Mouse (Mus musculus) hindbrain, embryonic 10.5 days (tissue): ENCODE results near the gene Zscan29. TPM values are rescaled to one million over a fixed set of nuclear protein-coding genes. Genes with fewer than 3 reads are reported as not detected.
"Not testable (repeated sequence)": the region's sequence is repeated elsewhere in the genome, so short reads cannot be mapped to it uniquely, and the experiment has no call there.

Source experiments
- DNase-seq: peaks from one replicate; pipeline ENCODE4 v3.0.0-alpha.2; 2017; ENCODE audit warnings: low spot score
- H3K27ac ChIP-seq: fragments of 300-500 bp; sonication (generic); 2 replicates; pipeline ENCODE4 v1.5.1; 2016; ENCODE audit warnings: mild to moderate bottlenecking, moderate library complexity
- H3K27me3 ChIP-seq: fragments of 300-500 bp; sonication (generic); 2 replicates; pipeline ENCODE4 v1.6.1; 2016; ENCODE audit warnings: mild to moderate bottlenecking; ENCODE audit not compliant: poor library complexity, insufficient read depth, severe bottlenecking
- H3K36me3 ChIP-seq: fragments of 300-500 bp; sonication (generic); 2 replicates; pipeline ENCODE4 v1.6.1; 2016; ENCODE audit warnings: mild to moderate bottlenecking, moderate library complexity
- H3K4me1 ChIP-seq: fragments of 300-500 bp; sonication (generic); replicated peaks from 2 replicates; pipeline ENCODE4 v1.6.1; 2016; ENCODE audit warnings: mild to moderate bottlenecking
- H3K4me3 ChIP-seq: fragments of 300-500 bp; sonication (generic); 2 replicates; pipeline ENCODE4 v1.5.1; 2016; ENCODE audit warnings: mild to moderate bottlenecking, moderate library complexity
- H3K9me3 ChIP-seq: fragments of 300-500 bp; sonication (generic); 2 replicates; pipeline ENCODE4 v1.6.1; 2016; ENCODE audit warnings: mild to moderate bottlenecking, moderate library complexity
- WGBS: fragments of 180-500 bp; shearing (Covaris S2); methylation state at CpG from one replicate; pipeline ENCODE4 v1.1.7; 2016; 5-methylcytosine and 5-hydroxymethylcytosine counted together
- polyA plus RNA-seq: library from polyadenylated mRNA; unstranded; fragments of >200 nt; fragmentation: Nextera tagmentation; extraction: Ambion mirVana; gene quantifications from 2 replicates; pipeline ENCODE4 v1.2.1, GENCODE M21; 2016

Gene Zscan29
- polyA plus RNA-seq, 1 experiment from 2014 or later = 11.8 TPM

DNA sequence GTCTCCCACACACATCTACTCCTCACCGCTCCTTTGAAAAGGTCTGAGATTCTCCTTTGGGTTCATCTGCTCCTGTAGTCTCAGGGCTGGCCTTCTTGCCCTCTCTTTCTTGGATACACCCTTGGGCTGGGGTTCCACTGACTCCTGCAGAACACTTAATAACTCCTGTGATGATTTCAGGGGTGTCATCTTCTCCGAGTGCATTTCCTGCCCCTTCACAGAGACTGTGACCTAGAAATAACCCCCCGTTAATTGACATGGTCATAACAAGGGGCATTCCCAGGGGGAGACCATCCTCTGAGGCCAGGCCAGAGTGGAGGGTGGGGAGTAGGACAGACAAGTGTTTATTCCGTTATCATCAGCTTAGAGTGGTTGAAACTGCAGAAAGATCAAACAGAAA lies 1.8 kb downstream of the Zscan29 start:
- H3K4me3 ChIP-seq = peak overlapping the region; percentile 91
- H3K36me3 ChIP-seq = peaks cover 48% of the 10 kb centered on the region
- DNase-seq = no peak
- 60% methylated on average over 4 of the region's 4 CpGs for WGBS
- no peaks in the 10 kb centered on the region for H3K9me3 ChIP-seq
- peaks cover 26% of the 10 kb centered on the region for H3K4me1 ChIP-seq
- H3K27ac ChIP-seq = no peak overlapping the region
- H3K27me3 ChIP-seq = no peaks in the 10 kb centered on the region

DNA sequence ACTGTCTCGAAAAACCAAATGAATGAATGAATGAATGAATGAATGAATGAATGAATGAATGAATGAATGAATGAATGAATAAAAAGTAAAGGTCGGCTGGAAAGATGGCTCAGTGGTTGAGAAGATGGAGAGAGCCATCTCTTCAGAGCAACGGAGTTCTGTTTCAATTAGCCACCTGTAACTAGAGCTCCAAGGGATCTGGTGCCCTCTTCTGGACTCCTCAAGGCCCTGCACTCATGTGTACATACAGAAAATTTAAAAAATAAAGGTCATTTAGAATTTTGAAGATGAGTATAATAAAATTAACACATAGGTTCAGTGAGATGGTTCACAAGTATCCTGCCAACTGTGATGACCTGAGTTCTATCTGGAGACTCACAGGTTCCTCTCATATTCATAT lies 17.8 kb downstream of the Zscan29 start:
- DNase-seq = no peak
- H3K36me3 ChIP-seq = peaks cover 70% of the 10 kb centered on the region
- H3K9me3 ChIP-seq = no peaks in the 10 kb centered on the region
- H3K4me3 ChIP-seq = no peak overlapping the region
- no peaks in the 10 kb centered on the region for H3K4me1 ChIP-seq
- H3K27me3 ChIP-seq = no peaks in the 10 kb centered on the region
- WGBS = 91% methylated on average over 3 of the region's 3 CpGs
- H3K27ac ChIP-seq = no peak overlapping the region

DNA sequence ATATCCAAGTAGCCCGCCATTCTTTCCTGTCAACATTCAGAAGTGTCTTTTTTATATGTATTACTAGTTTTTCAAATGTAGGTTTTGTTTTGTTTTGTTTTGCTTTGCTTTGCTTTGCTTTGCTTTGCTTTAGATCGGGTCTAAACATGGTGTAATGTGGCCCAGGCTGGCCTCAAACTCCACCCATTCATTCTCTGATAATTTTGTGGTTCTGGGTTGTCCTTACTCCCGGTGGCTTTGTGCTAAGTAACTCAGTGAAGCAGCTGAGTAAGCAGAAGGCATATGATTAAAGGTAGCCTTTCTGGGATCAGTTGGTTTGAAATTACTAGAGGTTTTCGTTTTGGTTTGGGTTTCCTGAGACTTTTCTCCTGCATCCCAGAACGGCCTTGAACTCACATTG lies 21.2 kb downstream of the Zscan29 start:
- no peaks in the 10 kb centered on the region for H3K4me1 ChIP-seq
- peaks cover 72% of the 10 kb centered on the region for H3K36me3 ChIP-seq
- no peaks in the 10 kb centered on the region for H3K9me3 ChIP-seq
- no peak overlapping the region for H3K4me3 ChIP-seq
- DNase-seq = no peak
- no peak overlapping the region for H3K27ac ChIP-seq
- H3K27me3 ChIP-seq = no peaks in the 10 kb centered on the region
- WGBS = 88% methylated on average over 5 of the region's 5 CpGs

DNA sequence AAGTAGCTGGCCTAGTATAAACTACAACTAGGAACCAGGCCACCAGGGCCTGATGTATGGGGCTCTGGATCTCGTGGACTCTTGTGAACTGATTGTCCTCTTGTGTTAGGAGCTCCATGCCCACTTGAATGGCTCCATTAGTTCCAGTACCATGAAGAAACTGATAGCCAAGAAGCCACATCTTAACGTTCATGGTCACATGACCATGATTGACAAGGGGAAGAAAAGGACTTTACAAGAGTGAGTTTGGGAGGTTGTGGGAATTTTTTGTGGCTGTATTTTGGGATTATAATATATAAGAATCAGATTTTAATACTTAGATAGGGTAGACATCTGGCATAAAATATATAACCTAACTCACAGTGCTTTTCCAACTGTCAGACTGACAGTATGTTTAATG lies 28.5 kb downstream of the Zscan29 start:
- Histone ChIP-seq H3K4me3 (no peak overlapping the region), H3K27me3 (no peaks in the 10 kb centered on the region), H3K27ac (no peak overlapping the region), H3K36me3 (peaks cover 59% of the 10 kb centered on the region), H3K9me3 (peaks cover 16% of the 10 kb centered on the region), H3K4me1 (peaks cover 30% of the 10 kb centered on the region)
- 47% methylated on average over 2 of the region's 2 CpGs for WGBS
- DNase-seq = no peak

DNA sequence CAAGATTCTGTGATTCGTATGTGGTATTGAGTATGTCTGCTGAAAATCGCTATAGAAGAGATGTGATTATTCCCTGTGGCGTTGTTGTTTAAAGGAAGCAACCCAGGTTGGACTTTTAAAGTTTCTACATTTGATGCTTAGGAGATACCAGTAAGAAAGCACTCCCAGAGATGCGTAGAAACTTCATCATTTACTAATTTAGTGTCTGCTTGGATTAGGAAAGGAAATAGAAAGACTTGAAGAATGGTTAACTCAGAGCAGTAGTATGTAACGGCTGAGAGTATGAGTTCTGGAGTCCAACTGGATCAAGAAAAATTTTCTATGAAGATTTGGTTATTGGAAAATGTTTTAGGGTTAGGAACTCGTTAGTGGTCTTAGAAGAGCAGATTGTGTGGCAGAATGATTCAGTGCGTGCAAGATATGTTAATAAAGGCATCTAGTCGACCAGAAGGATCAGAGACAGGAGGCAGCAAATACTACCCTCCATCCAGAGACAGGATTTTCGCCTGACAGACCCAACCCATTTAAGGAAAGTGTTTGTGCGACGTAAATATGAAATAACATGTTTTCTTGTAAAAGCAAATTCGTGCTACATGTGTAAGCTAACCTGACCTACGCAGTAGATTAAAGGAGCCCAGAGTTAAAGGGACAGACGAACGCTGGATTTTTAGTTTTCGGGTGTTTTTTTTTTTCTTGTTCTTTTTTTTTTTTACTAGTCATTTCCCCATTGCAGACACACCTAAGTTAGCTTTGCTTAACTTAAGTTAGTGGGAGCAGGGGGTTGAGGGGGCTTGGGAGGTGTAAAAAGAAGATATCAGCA lies 29.5 kb downstream of the Zscan29 start:
- 83% methylated on average over 16 of the region's 16 CpGs for WGBS
- peak overlapping the region; percentile 64 for H3K4me3 ChIP-seq
- H3K27me3 ChIP-seq = no peaks in the 10 kb centered on the region
- peak overlapping the region; percentile 96 for H3K27ac ChIP-seq
- DNase-seq = no peak
- peaks cover 30% of the 10 kb centered on the region for H3K4me1 ChIP-seq
- peaks cover 17% of the 10 kb centered on the region for H3K9me3 ChIP-seq
- peaks cover 58% of the 10 kb centered on the region for H3K36me3 ChIP-seq

DNA sequence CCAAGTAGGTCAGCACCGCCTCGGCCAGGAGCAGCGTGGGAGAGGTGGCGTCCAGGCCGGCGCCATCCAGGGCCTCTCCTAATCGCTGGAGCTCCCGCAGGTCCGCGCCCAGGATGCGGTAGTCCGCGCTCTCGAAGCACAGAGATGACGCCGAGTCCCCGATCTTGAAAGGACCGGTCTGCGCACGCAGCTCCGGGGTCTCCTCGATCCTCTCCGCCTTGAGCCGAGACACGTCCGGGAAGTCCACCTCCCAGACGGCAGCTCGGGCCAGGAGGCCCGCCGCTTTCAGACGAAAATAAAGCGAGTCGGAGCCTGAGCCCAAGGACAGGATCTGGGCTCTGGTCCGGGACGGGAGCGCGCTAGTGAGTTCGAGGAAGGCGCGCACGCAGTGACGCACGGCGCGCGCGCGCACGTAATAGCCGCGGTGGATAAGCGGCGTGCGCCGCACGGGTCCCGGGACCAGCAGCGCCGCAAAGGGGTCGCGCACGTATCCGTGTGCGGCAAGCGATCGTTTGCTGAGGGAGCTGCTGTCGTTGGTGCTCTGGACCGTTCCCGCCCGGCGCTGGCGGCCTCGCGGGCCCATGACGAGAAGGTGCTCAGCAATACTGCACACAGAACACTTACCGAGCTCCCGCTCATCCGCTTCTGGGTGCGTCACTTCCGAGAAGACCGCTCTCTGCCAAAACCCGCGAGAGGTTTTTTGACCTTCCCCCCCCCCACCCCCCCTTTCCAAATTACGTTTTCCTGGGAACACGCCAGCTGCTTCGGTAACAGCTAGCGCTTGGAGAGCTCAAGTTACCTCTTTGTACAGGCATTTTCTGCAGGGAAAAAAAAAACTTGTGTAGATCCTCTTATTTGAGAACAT lies 30.7 kb downstream of the Zscan29 start, which contains the start of the genes Adal and Lcmt2:
TSS of gene Adal (plus strand) at position 411 of the 865 bp plus-strand sequence.
TSS of gene Lcmt2 (minus strand) at position 636 of the 865 bp plus-strand sequence.
- WGBS = under 1% methylated on average over 87 of the region's 87 CpGs
- Histone ChIP-seq H3K4me3 (peak within 1 kb of the TSS; percentile 64), H3K36me3 (peaks cover 49% of the 10 kb centered on the region), H3K27ac (peak within 1 kb of the TSS; percentile 96), H3K27me3 (no peaks in the 10 kb centered on the region), H3K9me3 (peaks cover 17% of the 10 kb centered on the region), H3K4me1 (peaks cover 30% of the 10 kb centered on the region)
- peak; percentile 94 for DNase-seq

DNA sequence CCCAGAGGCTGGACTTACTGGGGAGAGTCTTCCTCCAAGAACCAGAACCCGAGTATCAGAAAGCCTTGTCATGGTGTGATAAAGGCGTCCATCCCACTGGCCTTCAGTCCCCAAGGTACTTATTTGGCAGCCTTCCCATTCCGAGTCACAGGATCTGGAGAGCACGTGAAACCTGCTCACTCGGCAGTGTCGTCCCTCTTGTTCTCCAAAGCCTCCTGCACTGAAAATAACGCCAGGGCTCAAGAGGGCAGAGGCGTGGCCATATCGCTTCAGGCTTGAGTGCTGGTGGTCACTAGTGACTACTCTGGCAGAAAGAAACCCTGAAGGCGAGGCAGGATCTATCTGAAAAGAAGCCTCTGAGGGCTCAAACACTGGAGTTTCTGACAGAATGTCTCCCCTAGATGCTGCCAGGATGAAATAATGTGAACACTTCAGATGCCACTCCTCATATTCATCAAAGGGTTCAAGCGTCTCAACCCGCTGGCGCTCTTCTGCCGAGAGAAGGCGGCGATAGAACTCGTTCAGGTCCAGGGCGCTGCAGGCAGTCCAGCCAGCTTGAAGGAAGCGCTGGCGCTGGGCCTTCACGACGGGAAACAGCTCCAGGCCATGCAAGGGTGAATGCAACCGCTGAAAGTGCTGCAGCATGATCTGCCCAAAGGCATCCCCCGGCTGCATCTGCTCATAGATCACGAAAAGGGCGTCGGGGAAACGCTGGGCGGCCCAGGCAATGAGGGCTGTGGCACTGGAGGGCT lies 31.5 kb downstream of the Zscan29 start:
- peak; percentile 8 for DNase-seq
- H3K9me3 ChIP-seq = peaks cover 17% of the 10 kb centered on the region
- WGBS = 60% methylated on average over 29 of the region's 29 CpGs

DNA sequence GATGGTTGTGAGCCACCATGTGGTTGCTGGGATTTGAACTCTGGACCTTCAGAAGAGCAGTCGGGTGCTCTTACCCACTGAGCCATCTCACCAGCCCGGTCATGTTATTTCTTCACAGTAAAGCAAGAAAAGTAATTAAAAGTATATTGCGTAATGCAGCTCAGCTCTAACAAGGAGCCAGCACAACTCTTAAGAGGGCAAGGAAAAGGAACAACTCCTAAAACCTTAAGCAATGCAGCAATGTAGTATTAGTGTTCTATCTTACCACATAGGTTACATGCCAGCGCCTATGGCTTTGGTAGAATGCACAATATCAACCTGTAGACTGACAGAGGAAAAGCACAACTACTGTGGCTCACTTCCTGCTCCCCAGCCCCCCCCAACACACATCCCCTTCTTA lies 33.6 kb downstream of the Zscan29 start:
- H3K36me3 ChIP-seq = peaks cover 30% of the 10 kb centered on the region
- H3K27me3 ChIP-seq = no peaks in the 10 kb centered on the region
- H3K27ac ChIP-seq = no peak overlapping the region
- H3K4me3 ChIP-seq = no peak overlapping the region
- H3K4me1 ChIP-seq = peaks cover 29% of the 10 kb centered on the region
- H3K9me3 ChIP-seq = peaks cover 17% of the 10 kb centered on the region
- whole genome bisulfite sequencing = 92% methylated on average over 4 of the region's 4 CpGs
- no peak for DNase-seq

More for the DNA sequence above, 31.5 kb downstream of the Zscan29 start:
- Histone ChIP-seq H3K36me3 (peaks cover 42% of the 10 kb centered on the region), H3K4me1 (peaks cover 30% of the 10 kb centered on the region), H3K27me3 (no peaks in the 10 kb centered on the region), H3K4me3 (peak overlapping the region; percentile 64), H3K27ac (peak overlapping the region; percentile 96)

DNA sequence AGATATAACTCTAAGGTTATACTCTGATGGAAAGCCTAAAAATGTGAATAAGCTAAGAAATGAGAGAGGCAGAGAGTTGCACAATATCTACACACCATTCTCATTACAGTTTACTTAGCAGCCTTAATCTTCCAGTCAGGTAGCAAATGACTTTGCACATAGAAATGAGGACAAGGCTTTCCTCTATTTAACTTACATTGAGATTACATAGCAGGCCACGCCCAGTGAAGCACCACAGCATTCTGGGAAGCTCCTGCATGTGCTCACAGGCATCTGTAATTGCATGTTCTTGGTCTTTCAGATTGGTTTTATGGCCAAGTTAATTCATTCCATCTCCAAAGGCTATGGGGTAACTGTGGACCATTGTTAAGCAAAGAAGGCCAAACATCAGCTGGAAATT lies 38.1 kb downstream of the Zscan29 start:
- WGBS = 73% methylated on average over 1 of the region's 1 CpGs
- no peaks in the 10 kb centered on the region for H3K27me3 ChIP-seq
- H3K4me3 ChIP-seq = no peak overlapping the region
- no peaks in the 10 kb centered on the region for H3K4me1 ChIP-seq
- H3K27ac ChIP-seq = no peak overlapping the region
- peaks cover 11% of the 10 kb centered on the region for H3K36me3 ChIP-seq
- H3K9me3 ChIP-seq = 0 out of 2 replicates have a peak, but pooled peaks cover 3% of the 10 kb centered on the region
- no peak for DNase-seq

DNA sequence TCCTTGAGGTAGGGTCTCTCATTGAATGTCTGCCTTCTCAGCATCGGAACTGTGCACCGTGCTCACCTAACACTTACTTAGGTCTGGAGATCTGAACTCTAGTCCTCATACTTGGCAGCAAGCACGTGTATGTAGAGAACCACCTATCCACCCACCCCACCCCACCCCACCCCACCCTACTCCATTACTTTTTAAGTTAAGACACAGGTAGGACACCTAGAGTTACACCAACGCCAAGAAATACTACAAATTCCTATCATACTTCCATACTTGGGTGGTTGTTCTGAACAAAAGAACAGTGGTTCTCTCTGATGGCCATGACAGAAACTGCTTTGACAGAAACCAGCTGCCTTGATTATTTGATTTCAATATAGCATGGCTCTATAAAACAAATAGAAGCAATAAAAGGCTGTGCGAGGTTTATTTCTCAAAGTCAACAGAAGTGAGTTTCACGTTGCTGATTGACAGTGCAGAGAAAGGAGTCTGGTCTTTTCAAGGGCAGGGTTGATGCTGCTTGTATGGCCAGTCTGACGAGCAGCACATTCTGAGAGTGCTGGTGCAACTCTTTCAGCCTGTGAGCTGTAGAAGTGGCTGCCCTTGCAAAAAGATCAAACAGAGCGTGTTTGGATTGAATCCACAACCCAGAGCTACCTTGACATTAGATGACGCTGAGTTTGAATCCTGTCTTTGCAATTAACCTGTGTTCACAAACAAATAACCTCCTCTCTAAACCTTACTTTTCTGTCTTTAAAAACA lies 41.9 kb downstream of the Zscan29 start:
- Histone ChIP-seq H3K27ac (no peak overlapping the region), H3K4me3 (no peak overlapping the region)
- 78% methylated on average over 9 of the region's 9 CpGs for WGBS

DNA sequence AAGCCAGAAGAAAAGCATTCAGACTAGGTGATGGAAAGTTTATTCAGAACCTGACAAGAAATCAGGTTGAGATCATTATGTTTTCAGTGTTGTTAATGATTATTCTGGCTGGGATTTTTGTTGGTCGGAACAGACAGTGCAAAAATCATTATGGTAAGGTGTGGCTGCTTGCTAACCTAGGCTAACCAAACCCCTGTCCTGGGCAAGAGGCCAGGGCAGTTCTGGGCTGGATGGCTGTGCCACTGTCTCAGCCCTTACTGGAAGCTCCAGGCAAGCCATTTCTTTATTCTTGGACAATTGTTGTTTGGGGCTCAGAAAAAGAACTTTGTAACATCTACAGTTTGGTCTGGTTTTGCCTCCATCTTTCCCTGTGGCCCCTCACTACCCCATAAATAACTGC lies 43.4 kb downstream of the Zscan29 start:
- no peaks in the 10 kb centered on the region for H3K9me3 ChIP-seq
- H3K4me3 ChIP-seq = no peak overlapping the region
- H3K36me3 ChIP-seq = no peaks in the 10 kb centered on the region
- no peak for DNase-seq
- no peaks in the 10 kb centered on the region for H3K4me1 ChIP-seq
- no peak overlapping the region for H3K27ac ChIP-seq
- 86% methylated on average over 1 of the region's 1 CpGs for WGBS
- H3K27me3 ChIP-seq = no peaks in the 10 kb centered on the region

More for the DNA sequence above, 41.9 kb downstream of the Zscan29 start:
- no peaks in the 10 kb centered on the region for H3K4me1 ChIP-seq
- DNase-seq = no peak
- H3K27me3 ChIP-seq = no peaks in the 10 kb centered on the region
- H3K36me3 ChIP-seq = no peaks in the 10 kb centered on the region
- no peaks in the 10 kb centered on the region for H3K9me3 ChIP-seq

DNA sequence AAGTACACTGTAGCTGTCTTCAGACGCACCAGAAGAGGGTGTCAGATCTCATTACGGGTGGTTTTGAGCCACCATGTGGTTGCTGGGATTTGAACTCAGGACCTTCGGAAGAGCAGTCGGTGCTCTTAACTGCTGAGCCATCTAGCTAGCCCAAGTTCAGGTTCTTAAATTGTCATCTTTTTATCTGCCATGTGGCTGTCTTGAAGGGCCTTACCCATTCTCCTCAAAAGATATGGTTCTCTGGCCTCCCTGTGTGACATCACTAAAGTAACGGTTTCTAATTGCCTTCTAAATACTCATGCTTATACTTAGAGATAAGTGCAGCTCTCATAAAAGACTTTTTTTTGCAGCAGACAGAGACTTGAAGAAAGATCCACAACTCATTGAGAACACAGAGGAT lies 44.6 kb downstream of the Zscan29 start:
- not testable (repeated sequence) for H3K4me1 ChIP-seq, H3K27me3 ChIP-seq, H3K36me3 ChIP-seq, H3K9me3 ChIP-seq, H3K4me3 ChIP-seq, H3K27ac ChIP-seq, DNase-seq
- 92% methylated on average over 5 of the region's 5 CpGs for WGBS
